In genomic region chr17:45548541-45549512, GRCm38 (mm10) we compare ENCODE assay signal across 8 mouse cellular contexts. TPM values are rescaled to one million over a fixed set of nuclear protein-coding genes. Genes with fewer than 3 reads are reported as not detected.
A peak's percentile ranks its signal among the peaks of the same experiment; 100 is the strongest.
DNase-seq lines count a peak whose midpoint lies in the region; ATAC-seq and TF ChIP-seq lines count a peak whose summit lies in the region.

No protein-coding gene starts in this region.

- no peak for DNase-seq in gastrocnemius, adult 2 months
- DNase-seq in gastrocnemius, postnatal 10 days: no peak
- DNase-seq in testis, postnatal 14 days (ENCODE audit: low spot score): no peak
- DNase-seq in hindbrain, embryonic 11.5 days (ENCODE audit: low spot score): peak; percentile 75
- no peak for DNase-seq in liver, postnatal 0 days
- no peak for DNase-seq in gastrocnemius, postnatal 4 days (ENCODE audit: low spot score in 2 of 2)

- H3K9me3 ChIP-seq in hindbrain, embryonic 11.5 days (ENCODE audit: control insufficient read depth, low read length): no peaks in the 10 kb centered on the region
- H3K9me3 ChIP-seq in liver, postnatal 0 days (ENCODE audit: low read length): no peaks in the 10 kb centered on the region
- H3K9me3 ChIP-seq in stomach, embryonic 16.5 days (replicated peaks; ENCODE audit: control insufficient read depth, low read length): no peaks in the 10 kb centered on the region

- peak overlapping the region; percentile 83 for H3K4me2 ChIP-seq in hindbrain, embryonic 11.5 days (replicated peaks; ENCODE audit: low read depth, low read length)
- H3K4me2 ChIP-seq in liver, postnatal 0 days (ENCODE audit: low read depth, low read length): peak overlapping the region; percentile 76
- H3K4me2 ChIP-seq in stomach, embryonic 16.5 days (ENCODE audit: low read depth, low read length): peak overlapping the region; percentile 98

- H3K36me3 ChIP-seq in testis, adult 2 months (ENCODE audit: control insufficient read depth, insufficient read depth, low read length): no peaks in the 10 kb centered on the region
- no peaks in the 10 kb centered on the region for H3K36me3 ChIP-seq in hindbrain, embryonic 11.5 days (ENCODE audit: control insufficient read depth, insufficient read depth, low read length)
- H3K36me3 ChIP-seq in liver, postnatal 0 days (replicated peaks; ENCODE audit: insufficient read depth, low read length): no peaks in the 10 kb centered on the region
- no peaks in the 10 kb centered on the region for H3K36me3 ChIP-seq in stomach, embryonic 16.5 days (ENCODE audit: control insufficient read depth, insufficient read depth, low read length)

- H3K4me3 ChIP-seq in gastrocnemius, adult 2 months: peak overlapping the region; percentile 72
- H3K4me3 ChIP-seq in testis, adult 2 months (ENCODE audit: control insufficient read depth, low read depth, low read length): peak overlapping the region; percentile 34; the same call in 1 of the 2 replicates
- H3K4me3 ChIP-seq in hindbrain, embryonic 11.5 days (ENCODE audit: low read depth, low read length): peak overlapping the region; percentile 89
- H3K4me3 ChIP-seq in liver, postnatal 0 days (ENCODE audit: low read depth, low read length): peak overlapping the region; percentile 50
- peak overlapping the region; percentile 67 for H3K4me3 ChIP-seq in stomach, embryonic 16.5 days (replicated peaks; ENCODE audit: low read length)

- peaks cover 4% of the 10 kb centered on the region; the same call in 1 of the 2 replicates for H3K27me3 ChIP-seq in testis, adult 2 months (ENCODE audit: control insufficient read depth, insufficient read depth, low read length)
- peaks cover 43% of the 10 kb centered on the region for H3K27me3 ChIP-seq in hindbrain, embryonic 11.5 days (ENCODE audit: control insufficient read depth, insufficient read depth, low read length)
- peaks cover 78% of the 10 kb centered on the region for H3K27me3 ChIP-seq in liver, postnatal 0 days (ENCODE audit: insufficient read depth, low read length)
- H3K27me3 ChIP-seq in stomach, embryonic 16.5 days (ENCODE audit: control insufficient read depth, insufficient read depth, low read length): peaks cover 50% of the 10 kb centered on the region

- H3K27ac ChIP-seq in gastrocnemius, adult 2 months: no peak overlapping the region
- no peak overlapping the region for H3K27ac ChIP-seq in testis, adult 2 months (ENCODE audit: control insufficient read depth, insufficient read depth, low read depth, low read length)
- H3K27ac ChIP-seq in hindbrain, embryonic 11.5 days (ENCODE audit: low read depth, low read length): peak overlapping the region; percentile 93
- H3K27ac ChIP-seq in liver, postnatal 0 days (ENCODE audit: low read depth): no peak overlapping the region
- H3K27ac ChIP-seq in stomach, embryonic 16.5 days (ENCODE audit: low read length): no peak overlapping the region

- no peak for TF ChIP-seq POLR2A in testis, adult 2 months (IDR thresholded peaks at IDR 0.05; ENCODE audit: control insufficient read depth, low read depth, low read length)

- peak; percentile 8; the same call in 1 of the 2 replicates for TF ChIP-seq CTCF in gastrocnemius, adult 2 months (IDR thresholded peaks at IDR 0.05)
- no peak for TF ChIP-seq CTCF in testis, adult 2 months (IDR thresholded peaks at IDR 0.05; ENCODE audit: control insufficient read depth, insufficient read depth, insufficient replicate concordance, low read depth, low read length)
- peak; percentile 29; the same call in 1 of the 2 replicates for TF ChIP-seq CTCF in liver, postnatal 0 days (IDR thresholded peaks at IDR 0.05; ENCODE audit: low read depth)

- no peak for TF ChIP-seq EP300 in liver, postnatal 0 days (IDR thresholded peaks at IDR 0.05; ENCODE audit: low read depth)

- ATAC-seq in hindbrain, embryonic 11.5 days (ENCODE audit: low FRiP score): peak; percentile 65
- ATAC-seq in liver, postnatal 0 days: no peak
- peak; percentile 26; the same call in 1 of the 2 replicates for ATAC-seq in stomach, embryonic 16.5 days (ENCODE audit: insufficient read depth, low FRiP score)

- H3K4me1 ChIP-seq in testis, adult 2 months (ENCODE audit: control insufficient read depth, insufficient read depth, low read length): peaks cover 30% of the 10 kb centered on the region
- peaks cover 19% of the 10 kb centered on the region for H3K4me1 ChIP-seq in hindbrain, embryonic 11.5 days (replicated peaks; ENCODE audit: control insufficient read depth, insufficient read depth, low read length)
- H3K4me1 ChIP-seq in liver, postnatal 0 days (ENCODE audit: insufficient read depth): peaks cover 10% of the 10 kb centered on the region
- peaks cover 16% of the 10 kb centered on the region for H3K4me1 ChIP-seq in stomach, embryonic 16.5 days (ENCODE audit: control insufficient read depth, insufficient read depth, low read length)

- intact Hi-C loops in gastrocnemius, adult 2 months (cut with DNase I): no loop called here

- 4% methylated on average over 13 of the region's 68 CpGs for WGBS in hindbrain, embryonic 11.5 days
- 8% methylated on average over 35 of the region's 68 CpGs for WGBS in liver, postnatal 0 days (ENCODE audit: insufficient replicate concordance)
- 3% methylated on average over 64 of the region's 68 CpGs for WGBS in stomach, embryonic 16.5 days

- H3K9ac ChIP-seq in hindbrain, embryonic 11.5 days (ENCODE audit: low read depth, low read length): peak overlapping the region; percentile 96
- H3K9ac ChIP-seq in liver, postnatal 0 days (replicated peaks): 0 out of 2 replicates have a peak overlapping the region, but pooled peaks have one; percentile 26
- H3K9ac ChIP-seq in stomach, embryonic 16.5 days (ENCODE audit: low read length): peak overlapping the region; percentile 80

RNA-seq across cellular contexts. Expression of gene Tmem151b, which starts 0.7 kb away (rescaled TPM):
- total RNA-seq in gastrocnemius, adult 2 months (2021): not detected
- total RNA-seq in gastrocnemius, postnatal 10 days (2021): under 1 TPM; 0.09 to 0.36 TPM
- polyA plus RNA-seq in testis, adult 2 months (2012; rRNA removed): 0.35 and 0.37 TPM in 2 replicates
- 4.7 and 5.6 TPM in 2 replicates for polyA plus RNA-seq in hindbrain, embryonic 11.5 days (2014; fragmentation: Nextera tagmentation; extraction: Ambion mirVana)
- polyA plus RNA-seq in liver, postnatal 0 days (2015; fragmentation: Nextera tagmentation; extraction: Ambion mirVana): 0.13 and 0.19 TPM in 2 replicates
- 2.1 and 2.2 TPM in 2 replicates for polyA plus RNA-seq in stomach, embryonic 16.5 days (2015; fragmentation: Nextera tagmentation; extraction: Ambion mirVana)
- under 1 TPM; 0.15 to 0.29 TPM for total RNA-seq in gastrocnemius, postnatal 4 days (2021)

RNA-seq across cellular contexts. Expression of gene Nfkbie, which starts 6.7 kb away (rescaled TPM):
- total RNA-seq in gastrocnemius, adult 2 months (2021): under 1 TPM; 0.36 to 0.43 TPM
- 1 to 10 TPM; 1.3 to 2.3 TPM for total RNA-seq in gastrocnemius, postnatal 10 days (2021)
- polyA plus RNA-seq in testis, adult 2 months (2012; rRNA removed): 0.83 and 0.95 TPM in 2 replicates
- 5.6 and 9.0 TPM in 2 replicates for polyA plus RNA-seq in hindbrain, embryonic 11.5 days (2014; fragmentation: Nextera tagmentation; extraction: Ambion mirVana)
- polyA plus RNA-seq in liver, postnatal 0 days (2015; fragmentation: Nextera tagmentation; extraction: Ambion mirVana): 2.8 and 3.0 TPM in 2 replicates
- 4.2 and 4.4 TPM in 2 replicates for polyA plus RNA-seq in stomach, embryonic 16.5 days (2015; fragmentation: Nextera tagmentation; extraction: Ambion mirVana)
- total RNA-seq in gastrocnemius, postnatal 4 days (2021): 1 to 10 TPM; 3.2 TPM

RNA-seq across cellular contexts. Expression of gene Slc35b2, which starts 14.8 kb away (rescaled TPM):
- 10 to 100 TPM; 16.0 to 17.3 TPM for total RNA-seq in gastrocnemius, adult 2 months (2021)
- 10 to 100 TPM; 29.9 to 39.3 TPM for total RNA-seq in gastrocnemius, postnatal 10 days (2021)
- polyA plus RNA-seq in testis, adult 2 months (2012; rRNA removed): 26.6 and 35.6 TPM in 2 replicates
- 89.9 and 91.5 TPM in 2 replicates for polyA plus RNA-seq in hindbrain, embryonic 11.5 days (2014; fragmentation: Nextera tagmentation; extraction: Ambion mirVana)
- 47.7 and 47.9 TPM in 2 replicates for polyA plus RNA-seq in liver, postnatal 0 days (2015; fragmentation: Nextera tagmentation; extraction: Ambion mirVana)
- 115 and 117 TPM in 2 replicates for polyA plus RNA-seq in stomach, embryonic 16.5 days (2015; fragmentation: Nextera tagmentation; extraction: Ambion mirVana)
- 10 to 100 TPM; 44.4 to 52.7 TPM for total RNA-seq in gastrocnemius, postnatal 4 days (2021)

RNA-seq across cellular contexts. Expression of gene Hsp90ab1, which starts 24.2 kb away (rescaled TPM):
- 1,000 to 10,000 TPM; 1,106 to 1,162 TPM for total RNA-seq in gastrocnemius, adult 2 months (2021)
- total RNA-seq in gastrocnemius, postnatal 10 days (2021): 100 to 1,000 TPM; 900 to 909 TPM
- polyA plus RNA-seq in testis, adult 2 months (2012; rRNA removed): 99.1 and 109 TPM in 2 replicates
- 1,644 and 1,674 TPM in 2 replicates for polyA plus RNA-seq in hindbrain, embryonic 11.5 days (2014; fragmentation: Nextera tagmentation; extraction: Ambion mirVana)
- polyA plus RNA-seq in liver, postnatal 0 days (2015; fragmentation: Nextera tagmentation; extraction: Ambion mirVana): 419 and 445 TPM in 2 replicates
- polyA plus RNA-seq in stomach, embryonic 16.5 days (2015; fragmentation: Nextera tagmentation; extraction: Ambion mirVana): 1,400 and 1,468 TPM in 2 replicates
- total RNA-seq in gastrocnemius, postnatal 4 days (2021): 1,000 to 10,000 TPM; 1,179 to 1,260 TPM

RNA-seq across cellular contexts. Expression of gene Tcte1, which starts 25.6 kb away (rescaled TPM):
- not detected for total RNA-seq in gastrocnemius, adult 2 months (2021)
- not detected for total RNA-seq in gastrocnemius, postnatal 10 days (2021)
- polyA plus RNA-seq in testis, adult 2 months (2012; rRNA removed): 261 and 281 TPM in 2 replicates
- 2.0 and 2.5 TPM in 2 replicates for polyA plus RNA-seq in hindbrain, embryonic 11.5 days (2014; fragmentation: Nextera tagmentation; extraction: Ambion mirVana)
- not detected in 2 replicates for polyA plus RNA-seq in liver, postnatal 0 days (2015; fragmentation: Nextera tagmentation; extraction: Ambion mirVana)
- polyA plus RNA-seq in stomach, embryonic 16.5 days (2015; fragmentation: Nextera tagmentation; extraction: Ambion mirVana): 0.25 and 0.28 TPM in 2 replicates
- not detected for total RNA-seq in gastrocnemius, postnatal 4 days (2021)

Comparison
In these comparisons a context has a peak if more than half of its experiments do, and no peak if none do; other contexts are left out.
1. H3K4me3 ChIP-seq: peak in every context shown above with its lines; median percentile 89 in hindbrain, embryonic 11.5 days; 72 in gastrocnemius, adult 2 months; 67 in stomach, embryonic 16.5 days; 50 in liver, postnatal 0 days; 34 in testis, adult 2 months.
2. H3K9ac ChIP-seq: peak in every context shown above with its lines; median percentile 96 in hindbrain, embryonic 11.5 days; 80 in stomach, embryonic 16.5 days; 26 in liver, postnatal 0 days.